Comparison of ENCODE assay signal across 8 mouse cellular contexts in genomic region chr19:45063565-45064292, GRCm38 (mm10). TPM values are rescaled to one million over a fixed set of nuclear protein-coding genes. Genes with fewer than 3 reads are reported as not detected.
DNase-seq lines count a peak whose midpoint lies in the region; ATAC-seq lines count a peak whose summit lies in the region.

No protein-coding gene starts in this region.

- no peak overlapping the region for H3K4me3 ChIP-seq in embryonic facial prominence, embryonic 11.5 days (ENCODE audit: low read depth, low read length)
- H3K4me3 ChIP-seq in intestine, embryonic 16.5 days (ENCODE audit: low read length), result no peak overlapping the region

- DNase-seq in heart, postnatal 14 days, result peak; percentile 42 to 55
- no peak for DNase-seq in heart, adult 11 months
- peak; percentile 58 for DNase-seq in T-cell, adult 2 months (ENCODE audit: low spot score)
- peak; percentile 63 for DNase-seq in embryonic facial prominence, embryonic 11.5 days (ENCODE audit: low spot score)
- DNase-seq in lung, adult 18-20 months, result peak; percentile 58 to 66
- DNase-seq in layer of hippocampus, adult 8-10 months (ENCODE audit: low spot score in 2 of 2), result no peak

- 45% methylated on average over 19 of the region's 20 CpGs for WGBS in embryonic facial prominence, embryonic 11.5 days
- 44% methylated on average over 20 of the region's 20 CpGs for WGBS in intestine, embryonic 16.5 days

- H3K9ac ChIP-seq in embryonic facial prominence, embryonic 11.5 days (replicated peaks; ENCODE audit: low read length), result no peak overlapping the region; the same call in 1 of the 2 replicates
- H3K9ac ChIP-seq in intestine, embryonic 16.5 days (ENCODE audit: low read depth, low read length), result no peak overlapping the region

- H3K4me1 ChIP-seq in embryonic facial prominence, embryonic 11.5 days (ENCODE audit: control insufficient read depth, insufficient read depth, low read length), result no peaks in the 10 kb centered on the region
- peaks cover 5% of the 10 kb centered on the region; the same call in 1 of the 2 replicates for H3K4me1 ChIP-seq in intestine, embryonic 16.5 days (ENCODE audit: control insufficient read depth, insufficient read depth, low read length)

- intact Hi-C loops in heart, postnatal 14 days (cut with DNase I), result no loop called here

- H3K4me2 ChIP-seq in embryonic facial prominence, embryonic 11.5 days (ENCODE audit: low read depth, low read length), result no peak overlapping the region
- H3K4me2 ChIP-seq in intestine, embryonic 16.5 days (ENCODE audit: low read depth, low read length), result no peak overlapping the region

- H3K9me3 ChIP-seq in embryonic facial prominence, embryonic 11.5 days (replicated peaks; ENCODE audit: control insufficient read depth, low read length), result no peaks in the 10 kb centered on the region
- H3K9me3 ChIP-seq in intestine, embryonic 16.5 days (ENCODE audit: control insufficient read depth, low read length), result no peaks in the 10 kb centered on the region

- no peak overlapping the region for H3K27ac ChIP-seq in embryonic facial prominence, embryonic 11.5 days (replicated peaks; ENCODE audit: low read depth, low read length)
- no peak overlapping the region for H3K27ac ChIP-seq in intestine, embryonic 16.5 days (ENCODE audit: low read length)

- H3K36me3 ChIP-seq in embryonic facial prominence, embryonic 11.5 days (replicated peaks; ENCODE audit: control insufficient read depth, insufficient read depth, low read depth, low read length), result no peaks in the 10 kb centered on the region
- no peaks in the 10 kb centered on the region for H3K36me3 ChIP-seq in intestine, embryonic 16.5 days (ENCODE audit: control insufficient read depth, insufficient read depth, low read length)

- peaks cover 39% of the 10 kb centered on the region for H3K27me3 ChIP-seq in embryonic facial prominence, embryonic 11.5 days (ENCODE audit: control insufficient read depth, insufficient read depth, low read length)
- peaks cover 22% of the 10 kb centered on the region for H3K27me3 ChIP-seq in intestine, embryonic 16.5 days (replicated peaks; ENCODE audit: control insufficient read depth, insufficient read depth, low read length)

- no peak; the same call in 1 of the 2 replicates for ATAC-seq in embryonic facial prominence, embryonic 11.5 days (replicated peaks; ENCODE audit: insufficient number of reproducible peaks, low FRiP score, low TSS enrichment, low read depth)
- ATAC-seq in intestine, embryonic 16.5 days, result 0 out of 2 replicates have a peak, but pooled peaks have one; percentile 27
- ATAC-seq in neutrophil, adult 5-6 weeks (ENCODE audit: extremely low read depth, insufficient number of reproducible peaks, low FRiP score, poor library complexity, severe bottlenecking), result peak; percentile 80

RNA-seq across cellular contexts. Expression of gene Kazald1, which starts 11.3 kb away (rescaled TPM):
- total RNA-seq in heart, postnatal 14 days (2021), result 1 to 10 TPM; 4.9 to 7.0 TPM
- 2.9 and 6.5 TPM in 2 replicates for polyA plus RNA-seq in embryonic facial prominence, embryonic 11.5 days (2014; fragmentation: Nextera tagmentation; extraction: Ambion mirVana)
- polyA plus RNA-seq in intestine, embryonic 16.5 days (2015; fragmentation: Nextera tagmentation; extraction: Ambion mirVana), result 2.0 and 2.1 TPM in 2 replicates
- 1.4 TPM in 1 of 2 replicates, not detected in the other for total RNA-seq in neutrophil, adult 5-6 weeks (2017)
- 1 to 10 TPM; 1.7 to 2.6 (median 2.0) TPM for total RNA-seq in layer of hippocampus, adult 8-10 months (2022)

RNA-seq across cellular contexts. Expression of gene Sfxn3, which starts 16.4 kb away (rescaled TPM):
- 10 to 100 TPM; 15.7 to 19.1 TPM for total RNA-seq in heart, postnatal 14 days (2021)
- polyA plus RNA-seq in embryonic facial prominence, embryonic 11.5 days (2014; fragmentation: Nextera tagmentation; extraction: Ambion mirVana), result 14.7 and 15.4 TPM in 2 replicates
- 16.5 and 18.2 TPM in 2 replicates for polyA plus RNA-seq in intestine, embryonic 16.5 days (2015; fragmentation: Nextera tagmentation; extraction: Ambion mirVana)
- total RNA-seq in neutrophil, adult 5-6 weeks (2017), result 19.6 and 22.0 TPM in 2 replicates
- 10 to 100 TPM; 93.2 to 96.3 (median 94.1) TPM for total RNA-seq in layer of hippocampus, adult 8-10 months (2022)

RNA-seq across cellular contexts. Expression of gene Pdzd7, which starts 18.2 kb away (rescaled TPM):
- total RNA-seq in heart, postnatal 14 days (2021), result under 1 TPM in 1 of 2 experiments, not detected in 1; 0.19 TPM
- polyA plus RNA-seq in embryonic facial prominence, embryonic 11.5 days (2014; fragmentation: Nextera tagmentation; extraction: Ambion mirVana), result 0.21 and 0.41 TPM in 2 replicates
- polyA plus RNA-seq in intestine, embryonic 16.5 days (2015; fragmentation: Nextera tagmentation; extraction: Ambion mirVana), result 0.43 and 0.49 TPM in 2 replicates
- total RNA-seq in neutrophil, adult 5-6 weeks (2017), result not detected in 2 replicates
- total RNA-seq in layer of hippocampus, adult 8-10 months (2022), result 1 to 10 TPM; 3.1 to 3.8 (median 3.4) TPM

RNA-seq across cellular contexts. Expression of gene Lzts2, which starts 49.5 kb away (rescaled TPM):
- total RNA-seq in heart, postnatal 14 days (2021), result 10 to 100 TPM; 66.4 to 72.4 TPM
- 53.2 and 57.8 TPM in 2 replicates for polyA plus RNA-seq in embryonic facial prominence, embryonic 11.5 days (2014; fragmentation: Nextera tagmentation; extraction: Ambion mirVana)
- 33.6 and 34.7 TPM in 2 replicates for polyA plus RNA-seq in intestine, embryonic 16.5 days (2015; fragmentation: Nextera tagmentation; extraction: Ambion mirVana)
- 1.7 and 2.2 TPM in 2 replicates for total RNA-seq in neutrophil, adult 5-6 weeks (2017)
- total RNA-seq in layer of hippocampus, adult 8-10 months (2022), result 10 to 100 TPM; 31.0 to 38.3 (median 33.3) TPM

RNA-seq across cellular contexts. Expression of gene Mrpl43, which starts 57.5 kb away (rescaled TPM):
- total RNA-seq in heart, postnatal 14 days (2021), result 10 to 100 TPM; 50.3 to 53.9 TPM
- 62.9 and 66.8 TPM in 2 replicates for polyA plus RNA-seq in embryonic facial prominence, embryonic 11.5 days (2014; fragmentation: Nextera tagmentation; extraction: Ambion mirVana)
- 74.7 and 76.4 TPM in 2 replicates for polyA plus RNA-seq in intestine, embryonic 16.5 days (2015; fragmentation: Nextera tagmentation; extraction: Ambion mirVana)
- total RNA-seq in neutrophil, adult 5-6 weeks (2017), result 31.8 and 32.7 TPM in 2 replicates
- total RNA-seq in layer of hippocampus, adult 8-10 months (2022), result 10 to 100 TPM; 31.8 to 45.4 (median 39.1) TPM

Comparison
In these comparisons a context has a peak if more than half of its experiments do, and no peak if none do; other contexts are left out.
1. DNase-seq: peak in heart, postnatal 14 days (2 of 2), T-cell, adult 2 months (single experiment), embryonic facial prominence, embryonic 11.5 days (single experiment) and lung, adult 18-20 months (2 of 2); none in heart, adult 11 months (single experiment) and layer of hippocampus, adult 8-10 months (0 of 2).